Mouse (Mus musculus) midbrain, embryonic 16.5 days (tissue): ENCODE data around the gene Emg1. TPM values are rescaled to one million over a fixed set of nuclear protein-coding genes. Genes with fewer than 3 reads are reported as not detected.

Experiments used
- ATAC-seq: fragments of 200-750 bp; cut with Nextera tagmentation; 2 replicates; pipeline ENCODE4 v1.8.0; 2017; ENCODE audit warnings: moderate TSS enrichment
- H3K27ac ChIP-seq: fragments of 300-500 bp; sonication (generic); 2 replicates; pipeline ENCODE4 v1.5.1; 2014; ENCODE audit warnings: mild to moderate bottlenecking, low read length, mixed read lengths
- H3K27me3 ChIP-seq: fragments of 300-500 bp; sonication (generic); 2 replicates; pipeline ENCODE4 v1.6.1; 2014; ENCODE audit warnings: low read depth, low read length, mixed read lengths; ENCODE audit not compliant: control insufficient read depth, insufficient read depth
- H3K36me3 ChIP-seq: fragments of 300-500 bp; sonication (generic); 2 replicates; pipeline ENCODE4 v1.6.1; 2014; ENCODE audit warnings: mild to moderate bottlenecking, low read length, moderate library complexity, mixed read lengths; ENCODE audit not compliant: control insufficient read depth, insufficient read depth
- H3K4me1 ChIP-seq: fragments of 300-500 bp; sonication (generic); 2 replicates; pipeline ENCODE4 v1.6.1; 2014; ENCODE audit warnings: mild to moderate bottlenecking, low read length, mixed read lengths; ENCODE audit not compliant: control insufficient read depth, insufficient read depth
- H3K4me2 ChIP-seq: fragments of 300-500 bp; sonication (generic); 2 replicates; pipeline ENCODE4 v1.6.1; 2014; ENCODE audit warnings: mild to moderate bottlenecking, low read length, mixed read lengths
- H3K4me3 ChIP-seq: fragments of 300-500 bp; sonication (generic); 2 replicates; pipeline ENCODE4 v1.5.1; 2014; ENCODE audit warnings: low read depth, mild to moderate bottlenecking, low read length, moderate library complexity, mixed read lengths
- H3K9ac ChIP-seq: fragments of 300-500 bp; sonication (generic); 2 replicates; pipeline ENCODE4 v1.6.1; 2014; ENCODE audit warnings: low read depth, low read length, mixed read lengths
- H3K9me3 ChIP-seq: fragments of 300-500 bp; sonication (generic); replicated peaks from 2 replicates; pipeline ENCODE4 v1.6.1; 2014; ENCODE audit warnings: mild to moderate bottlenecking, low read length, mixed read lengths; ENCODE audit not compliant: control insufficient read depth, poor library complexity, severe bottlenecking
- WGBS: fragments of 180-500 bp; shearing (Covaris S2); extraction: QIAGEN DNeasy Blood & Tissue Kit; methylation state at CpG from one replicate; pipeline ENCODE4 v1.1.7; 2014; 5-methylcytosine and 5-hydroxymethylcytosine counted together
- polyA plus RNA-seq: library from polyadenylated mRNA; unstranded; fragments of >200 nt; fragmentation: Nextera tagmentation; extraction: Ambion mirVana; gene quantifications from 2 replicates; pipeline ENCODE4 v1.2.1, GENCODE M21; 2015

Emg1 gene
- polyA plus RNA-seq, 1 experiment from 2014 or later, result 95.3 TPM

DNA sequence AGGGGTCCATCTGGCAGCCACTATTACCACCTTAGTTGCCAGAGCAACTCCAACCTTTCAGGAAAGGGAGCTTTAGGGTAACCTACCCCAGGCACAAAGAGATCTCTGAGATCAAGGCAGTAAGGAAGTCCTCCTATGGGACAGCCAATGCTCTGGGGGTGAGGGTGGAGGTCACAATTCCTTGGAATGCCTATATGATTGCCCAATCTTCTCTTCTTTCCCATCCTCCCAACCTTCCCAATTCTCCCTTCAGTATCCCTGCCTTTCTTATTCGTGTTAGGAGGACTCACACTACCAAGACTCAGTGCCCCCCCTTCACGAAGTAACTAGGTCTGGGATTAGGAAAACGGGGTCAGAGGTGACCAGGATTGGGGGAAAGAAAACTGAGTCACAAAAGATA is 43.3 kb upstream of the Emg1 start:
- 4% methylated on average over 3 of the region's 3 CpGs for WGBS
- Histone ChIP-seq H3K36me3 (no peaks in the 10 kb centered on the region), H3K4me1 (peaks cover 39% of the 10 kb centered on the region), H3K4me3 (peak overlapping the region; percentile 84), H3K27me3 (no peaks in the 10 kb centered on the region), H3K27ac (peak overlapping the region; percentile 95), H3K9ac (peak overlapping the region; percentile 86), H3K4me2 (peak overlapping the region; percentile 78), H3K9me3 (no peaks in the 10 kb centered on the region)
- ATAC-seq, result no peak

DNA sequence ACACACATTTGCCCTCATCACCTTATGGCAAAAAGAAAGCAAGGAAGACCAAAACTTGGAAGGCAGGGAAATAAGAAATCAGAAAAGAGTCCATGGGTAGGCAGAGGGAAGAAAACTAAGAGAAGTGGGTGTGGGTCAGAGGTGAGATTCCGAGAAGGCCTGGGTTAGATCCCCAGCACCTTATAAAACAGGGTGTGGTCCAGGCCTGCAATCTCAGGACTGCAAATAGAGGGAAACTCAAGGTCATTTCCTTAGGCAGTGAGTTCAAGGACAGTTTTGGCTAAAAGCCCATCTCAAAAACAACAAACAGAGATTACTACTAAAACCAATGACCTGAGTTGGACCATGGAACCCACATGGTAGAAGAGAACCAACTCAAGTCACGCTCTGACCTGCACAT is 41.9 kb upstream of the Emg1 start:
- H3K4me3 ChIP-seq, result no peak overlapping the region
- no peaks in the 10 kb centered on the region for H3K9me3 ChIP-seq
- peaks cover 39% of the 10 kb centered on the region for H3K4me1 ChIP-seq
- ATAC-seq, result no peak
- H3K4me2 ChIP-seq, result peak overlapping the region; percentile 21; the same call in 1 of the 2 replicates
- no peak overlapping the region for H3K9ac ChIP-seq
- H3K27me3 ChIP-seq, result no peaks in the 10 kb centered on the region
- peaks cover 4% of the 10 kb centered on the region for H3K36me3 ChIP-seq
- no peak overlapping the region for H3K27ac ChIP-seq
- 95% methylated on average over 2 of the region's 2 CpGs for WGBS

GRCm38 (mm10) chr6:124750405-124750804 is 38.4 kb upstream of the Emg1 start:
- WGBS, result 85% methylated on average over 8 of the region's 8 CpGs
- H3K4me3 ChIP-seq, result no peak overlapping the region
- no peaks in the 10 kb centered on the region for H3K27me3 ChIP-seq
- no peak for ATAC-seq
- H3K4me1 ChIP-seq, result peaks cover 29% of the 10 kb centered on the region
- H3K36me3 ChIP-seq, result peaks cover 17% of the 10 kb centered on the region
- no peak overlapping the region for H3K27ac ChIP-seq
- H3K9me3 ChIP-seq, result no peaks in the 10 kb centered on the region
- H3K9ac ChIP-seq, result no peak overlapping the region
- H3K4me2 ChIP-seq, result no peak overlapping the region

- peaks cover 15% of the 10 kb centered on the region for H3K4me1 ChIP-seq
Measured at GRCm38 (mm10) chr6:124746654-124747632, 35.0 kb upstream of the Emg1 start.

DNA sequence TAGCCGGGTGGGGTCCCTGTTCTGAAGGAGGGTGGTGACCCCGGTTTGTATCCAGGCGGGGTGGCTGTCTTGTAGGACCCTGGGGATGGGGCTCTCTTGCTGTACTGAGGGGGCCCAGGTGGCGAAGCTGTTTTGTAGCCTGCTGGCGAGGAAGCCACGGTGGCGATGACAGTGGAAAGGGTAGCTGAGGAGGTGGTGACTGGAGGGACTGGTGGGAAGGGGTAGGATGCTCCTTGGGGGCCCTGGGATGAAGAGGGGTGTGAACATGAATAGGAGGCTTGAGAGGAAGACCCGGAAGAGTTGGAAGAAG is 34.3 kb upstream of the Emg1 start:
- peak overlapping the region; percentile 86 for H3K9ac ChIP-seq
- peaks cover 38% of the 10 kb centered on the region for H3K36me3 ChIP-seq
- WGBS, result 16% methylated on average over 8 of the region's 8 CpGs
- no peaks in the 10 kb centered on the region for H3K27me3 ChIP-seq
- peaks cover 21% of the 10 kb centered on the region for H3K4me1 ChIP-seq
- no peaks in the 10 kb centered on the region for H3K9me3 ChIP-seq
- no peak; the same call in none of the 2 replicates for ATAC-seq
- H3K4me3 ChIP-seq, result peak overlapping the region; percentile 48
- H3K4me2 ChIP-seq, result peak overlapping the region; percentile 96
- H3K27ac ChIP-seq, result peak overlapping the region; percentile 88

More at GRCm38 (mm10) chr6:124746654-124747632, 35.0 kb upstream of the Emg1 start:
- 91% methylated on average over 7 of the region's 7 CpGs for WGBS
- H3K9ac ChIP-seq, result peak overlapping the region; percentile 86
- H3K4me2 ChIP-seq, result peak overlapping the region; percentile 96; the same call in 1 of the 2 replicates
- H3K27me3 ChIP-seq, result no peaks in the 10 kb centered on the region
- no peak overlapping the region; the same call in 1 of the 2 replicates for H3K27ac ChIP-seq
- H3K36me3 ChIP-seq, result peaks cover 38% of the 10 kb centered on the region
- no peak overlapping the region for H3K4me3 ChIP-seq
- H3K9me3 ChIP-seq, result no peaks in the 10 kb centered on the region
- ATAC-seq, result no peak

DNA sequence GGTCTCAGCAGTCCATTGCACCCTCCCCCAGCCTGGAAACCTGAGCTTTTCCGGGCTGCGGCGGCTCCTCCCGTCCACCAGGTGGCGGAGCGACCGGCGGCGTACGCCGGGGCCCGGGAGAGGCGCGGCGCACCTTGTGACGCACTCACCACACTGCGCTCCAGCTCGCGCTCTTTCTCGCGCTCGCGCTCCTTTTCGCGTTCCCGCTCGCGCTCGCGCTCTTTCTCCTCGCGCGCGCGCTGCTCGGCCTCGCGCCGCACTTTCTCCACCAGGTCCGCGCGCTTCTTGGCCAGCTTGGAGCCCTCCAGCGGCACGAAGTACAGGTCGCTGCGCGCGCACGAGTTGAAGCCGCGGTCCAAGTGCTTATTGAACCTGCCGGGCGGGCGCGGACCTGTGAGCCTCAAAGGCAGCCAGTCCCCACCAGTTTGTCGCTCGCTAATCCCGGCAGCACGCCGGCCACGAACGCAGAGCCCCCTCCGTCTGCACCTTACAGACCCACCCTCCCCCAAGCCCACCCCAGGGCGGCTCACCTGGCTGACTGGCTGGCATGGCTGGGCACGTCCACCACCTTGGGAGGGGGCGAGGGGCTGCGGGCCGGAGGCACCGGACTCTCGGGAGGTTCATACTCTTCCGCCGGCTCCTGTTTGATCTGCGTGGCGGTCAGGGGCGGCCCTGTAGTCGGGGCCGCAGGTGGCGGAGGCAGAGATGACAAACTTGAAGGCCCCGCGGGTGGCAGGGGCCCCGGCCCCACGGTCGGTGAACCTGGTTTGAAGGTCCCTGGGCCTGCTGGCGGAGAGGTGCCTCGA is 33.7 kb upstream of the Emg1 start:
- under 1% methylated on average over 84 of the region's 85 CpGs for WGBS

GRCm38 (mm10) chr6:124744755-124745321 is 32.9 kb upstream of the Emg1 start:
- Histone ChIP-seq H3K4me2 (peak overlapping the region; percentile 96), H3K9ac (peak overlapping the region; percentile 86), H3K4me1 (peaks cover 24% of the 10 kb centered on the region), H3K27me3 (no peaks in the 10 kb centered on the region), H3K36me3 (peaks cover 38% of the 10 kb centered on the region), H3K9me3 (no peaks in the 10 kb centered on the region), H3K4me3 (peak overlapping the region; percentile 48; the same call in 1 of the 2 replicates), H3K27ac (peak overlapping the region; percentile 88)
- 76% methylated on average over 26 of the region's 26 CpGs for WGBS
- ATAC-seq, result no peak; the same call in 1 of the 2 replicates

More for the DNA sequence above, 33.7 kb upstream of the Emg1 start:
- peak overlapping the region; percentile 86 for H3K9ac ChIP-seq
- ATAC-seq, result peak; percentile 82
- no peaks in the 10 kb centered on the region for H3K27me3 ChIP-seq
- peak overlapping the region; percentile 48 for H3K4me3 ChIP-seq
- no peaks in the 10 kb centered on the region for H3K9me3 ChIP-seq
- H3K27ac ChIP-seq, result peak overlapping the region; percentile 88
- peaks cover 38% of the 10 kb centered on the region for H3K36me3 ChIP-seq
- H3K4me1 ChIP-seq, result peaks cover 21% of the 10 kb centered on the region
- H3K4me2 ChIP-seq, result peak overlapping the region; percentile 96

- Histone ChIP-seq H3K27ac (no peak overlapping the region), H3K9ac (no peak overlapping the region), H3K36me3 (peaks cover 33% of the 10 kb centered on the region), H3K27me3 (no peaks in the 10 kb centered on the region), H3K4me2 (no peak overlapping the region), H3K4me3 (no peak overlapping the region), H3K4me1 (peaks cover 36% of the 10 kb centered on the region), H3K9me3 (no peaks in the 10 kb centered on the region)
- no peak for ATAC-seq
- 93% methylated on average over 8 of the region's 8 CpGs for WGBS
Measured at GRCm38 (mm10) chr6:124743647-124744046, 31.7 kb upstream of the Emg1 start.
